ENCODE assay signal across 29 mouse cellular contexts in the genomic region with DNA sequence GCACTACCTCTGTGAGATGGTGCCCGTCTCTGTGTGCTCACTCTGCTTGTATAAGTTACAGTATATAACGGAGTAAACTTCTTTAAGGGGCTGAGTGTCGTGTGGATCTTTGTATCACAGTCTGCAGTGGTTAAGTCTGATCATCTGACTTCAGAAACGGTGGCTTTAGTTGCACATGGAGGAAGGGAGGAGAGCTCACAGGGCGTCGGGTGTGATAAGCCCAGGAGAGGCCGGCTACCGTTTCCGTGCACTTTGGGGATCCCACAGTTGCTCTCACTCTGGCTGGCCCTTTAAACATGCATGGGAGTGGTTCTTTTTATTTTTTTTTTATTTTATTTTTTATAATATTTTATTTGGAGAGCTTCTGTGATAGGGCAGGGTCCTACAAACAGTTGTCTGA.
DNase-seq lines count a peak whose midpoint lies in the region; ATAC-seq lines count a peak whose summit lies in the region.
"Had no signal": no experiment of that assay in that cellular context is flagged by ENCODE, and none has a peak within 500 bp of the region (broad histone marks: within the 10 kb centered on the region; RNA-seq: fewer than 3 reads in every experiment).

No protein-coding gene starts in this region.

- peak; percentile 34 for DNase-seq in liver, embryonic 13.5 days
- DNase-seq in urinary bladder, adult 18-20 months (ENCODE audit: low spot score in 2 of 2) = no peak
- no peak for DNase-seq in hindbrain, embryonic 14.5 days (ENCODE audit: low spot score)
- no peak for DNase-seq in kidney, adult 8-10 months
- DNase-seq: adrenal gland, postnatal 10 days; cerebellum, adult 11-12 months; cerebellum, adult 9-11 months; gastrocnemius, postnatal 10 days; heart, adult 18-20 months; heart, postnatal 10 days; kidney, adult 2 months; lung, postnatal 36 days; retina, postnatal 1 day; right cerebral cortex, postnatal 25 days; thymus, postnatal 4 days had no signal

- H3K27me3 ChIP-seq in heart, embryonic 15.5 days = no peaks in the 10 kb centered on the region
- H3K27me3 ChIP-seq in heart, embryonic 12.5 days (replicated peaks) = no peaks in the 10 kb centered on the region
- no peaks in the 10 kb centered on the region for H3K27me3 ChIP-seq in liver, embryonic 13.5 days
- H3K27me3 ChIP-seq in hindbrain, embryonic 14.5 days (ENCODE audit: control insufficient read depth, insufficient read depth, low read length) = no peaks in the 10 kb centered on the region
- H3K27me3 ChIP-seq: forebrain, embryonic 13.5 days; intestine, embryonic 15.5 days; midbrain, embryonic 15.5 days; neural tube, embryonic 15.5 days; Patski had no signal

- peaks cover 9% of the 10 kb centered on the region for H3K4me1 ChIP-seq in heart, embryonic 15.5 days (replicated peaks)
- peaks cover 12% of the 10 kb centered on the region for H3K4me1 ChIP-seq in heart, embryonic 12.5 days (replicated peaks)
- peaks cover 22% of the 10 kb centered on the region for H3K4me1 ChIP-seq in liver, embryonic 13.5 days (replicated peaks)
- H3K4me1 ChIP-seq in hindbrain, embryonic 14.5 days (replicated peaks; ENCODE audit: control insufficient read depth, insufficient read depth, low read length) = no peaks in the 10 kb centered on the region
- H3K4me1 ChIP-seq: forebrain, embryonic 13.5 days; hindbrain, embryonic 10.5 days; intestine, embryonic 15.5 days; midbrain, embryonic 15.5 days; neural tube, embryonic 15.5 days had no signal

- H3K9ac ChIP-seq in heart, embryonic 15.5 days = no peak overlapping the region
- H3K9ac ChIP-seq in heart, embryonic 12.5 days = no peak overlapping the region
- H3K9ac ChIP-seq in liver, embryonic 13.5 days = no peak overlapping the region
- H3K9ac ChIP-seq in hindbrain, embryonic 14.5 days = no peak overlapping the region
- H3K9ac ChIP-seq: forebrain, embryonic 13.5 days; intestine, embryonic 15.5 days; midbrain, embryonic 15.5 days; neural tube, embryonic 15.5 days had no signal

- no peak overlapping the region for H3K4me3 ChIP-seq in heart, embryonic 15.5 days
- H3K4me3 ChIP-seq in heart, embryonic 12.5 days = no peak overlapping the region
- H3K4me3 ChIP-seq in liver, embryonic 13.5 days (replicated peaks) = no peak overlapping the region
- no peak overlapping the region for H3K4me3 ChIP-seq in hindbrain, embryonic 14.5 days (replicated peaks; ENCODE audit: low read length)
- H3K4me3 ChIP-seq: forebrain, embryonic 13.5 days; hindbrain, embryonic 10.5 days; intestine, embryonic 15.5 days; midbrain, embryonic 15.5 days; neural tube, embryonic 15.5 days had no signal

- no peak overlapping the region for H3K4me2 ChIP-seq in heart, embryonic 15.5 days
- H3K4me2 ChIP-seq in heart, embryonic 12.5 days = no peak overlapping the region
- no peak overlapping the region; the same call in 1 of the 2 replicates for H3K4me2 ChIP-seq in liver, embryonic 13.5 days
- H3K4me2 ChIP-seq in hindbrain, embryonic 14.5 days (replicated peaks) = no peak overlapping the region
- H3K4me2 ChIP-seq: forebrain, embryonic 13.5 days; heart, embryonic 11.5 days; intestine, embryonic 15.5 days; midbrain, embryonic 15.5 days; neural tube, embryonic 15.5 days had no signal

- H3K27ac ChIP-seq in heart, embryonic 15.5 days = 0 out of 2 replicates have a peak overlapping the region, but pooled peaks have one; percentile 34
- H3K27ac ChIP-seq in heart, embryonic 12.5 days (ENCODE audit: poor library complexity, severe bottlenecking) = no peak overlapping the region
- H3K27ac ChIP-seq in liver, embryonic 13.5 days = peak overlapping the region; percentile 34; the same call in 1 of the 2 replicates
- no peak overlapping the region for H3K27ac ChIP-seq in hindbrain, embryonic 14.5 days
- H3K27ac ChIP-seq: forebrain, embryonic 13.5 days; hindbrain, embryonic 10.5 days; hindbrain, postnatal 0 days; intestine, embryonic 15.5 days; kidney, postnatal 0 days; midbrain, embryonic 15.5 days; neural tube, embryonic 15.5 days had no signal

- ATAC-seq in heart, embryonic 15.5 days (replicated peaks; ENCODE audit: insufficient number of reproducible peaks, insufficient read depth, low FRiP score, low read depth) = no peak
- ATAC-seq in heart, embryonic 12.5 days (ENCODE audit: insufficient number of reproducible peaks, low FRiP score) = no peak
- peak; percentile 58 for ATAC-seq in erythroblast, adult 5-6 weeks (replicated peaks; ENCODE audit: low FRiP score, poor library complexity, severe bottlenecking)
- peak; percentile 90 for ATAC-seq in liver, embryonic 13.5 days (ENCODE audit: low read depth)
- peak; percentile 81 for ATAC-seq in megakaryocyte progenitor cell, adult 5-6 weeks (replicated peaks; ENCODE audit: poor library complexity)
- no peak for ATAC-seq in hindbrain, embryonic 14.5 days (ENCODE audit: low FRiP score)
- ATAC-seq: forebrain, embryonic 13.5 days; hindbrain, postnatal 0 days; intestine, embryonic 15.5 days; midbrain, embryonic 15.5 days; Patski had no signal

- 69% methylated on average over 9 of the region's 9 CpGs for WGBS in heart, embryonic 15.5 days
- WGBS in heart, embryonic 12.5 days = 61% methylated on average over 9 of the region's 9 CpGs
- WGBS in liver, embryonic 13.5 days (ENCODE audit: insufficient replicate concordance) = 29% methylated on average over 9 of the region's 9 CpGs
- 91% methylated on average over 9 of the region's 9 CpGs for WGBS in hindbrain, embryonic 14.5 days

- H3K36me3 ChIP-seq in heart, embryonic 15.5 days = peaks cover 3% of the 10 kb centered on the region
- peaks cover 19% of the 10 kb centered on the region for H3K36me3 ChIP-seq in heart, embryonic 12.5 days
- no peaks in the 10 kb centered on the region for H3K36me3 ChIP-seq in liver, embryonic 13.5 days
- H3K36me3 ChIP-seq in hindbrain, embryonic 14.5 days (replicated peaks; ENCODE audit: control insufficient read depth, insufficient read depth) = peaks cover 13% of the 10 kb centered on the region
- H3K36me3 ChIP-seq: intestine, embryonic 15.5 days had no signal

- no peaks in the 10 kb centered on the region for H3K9me3 ChIP-seq in heart, embryonic 15.5 days (replicated peaks)
- no peaks in the 10 kb centered on the region for H3K9me3 ChIP-seq in heart, embryonic 12.5 days (replicated peaks)
- no peaks in the 10 kb centered on the region for H3K9me3 ChIP-seq in liver, embryonic 13.5 days (replicated peaks)
- no peaks in the 10 kb centered on the region for H3K9me3 ChIP-seq in hindbrain, embryonic 14.5 days (ENCODE audit: control insufficient read depth, low read length)
- H3K9me3 ChIP-seq: forebrain, embryonic 13.5 days; G1E; hindbrain, embryonic 10.5 days; intestine, embryonic 15.5 days; midbrain, embryonic 15.5 days; neural tube, embryonic 15.5 days had no signal

Comparison
In these comparisons a context has a peak if more than half of its experiments do, and no peak if none do; other contexts are left out.
1. H3K27ac ChIP-seq: peak in heart, embryonic 15.5 days (single experiment) and liver, embryonic 13.5 days (single experiment); none in heart, embryonic 12.5 days (single experiment) and hindbrain, embryonic 14.5 days (single experiment).
2. ATAC-seq: peak in erythroblast, adult 5-6 weeks (single experiment), liver, embryonic 13.5 days (single experiment) and megakaryocyte progenitor cell, adult 5-6 weeks (single experiment); none in heart, embryonic 15.5 days (single experiment), heart, embryonic 12.5 days (single experiment) and hindbrain, embryonic 14.5 days (single experiment).